Mouse (Mus musculus) spleen, postnatal 10 days (tissue): Measurements from ENCODE around the gene Arhgap19.
A peak's percentile ranks its signal among the peaks of the same experiment; 100 is the strongest.

Experiments
- DNase-seq, 2 experiments: peaks; one replicate each; pipeline ENCODE4 v3.0.0; 2021 to 2022; ENCODE audit warnings: low spot score in 2 of 2

The Arhgap19 gene

DNA sequence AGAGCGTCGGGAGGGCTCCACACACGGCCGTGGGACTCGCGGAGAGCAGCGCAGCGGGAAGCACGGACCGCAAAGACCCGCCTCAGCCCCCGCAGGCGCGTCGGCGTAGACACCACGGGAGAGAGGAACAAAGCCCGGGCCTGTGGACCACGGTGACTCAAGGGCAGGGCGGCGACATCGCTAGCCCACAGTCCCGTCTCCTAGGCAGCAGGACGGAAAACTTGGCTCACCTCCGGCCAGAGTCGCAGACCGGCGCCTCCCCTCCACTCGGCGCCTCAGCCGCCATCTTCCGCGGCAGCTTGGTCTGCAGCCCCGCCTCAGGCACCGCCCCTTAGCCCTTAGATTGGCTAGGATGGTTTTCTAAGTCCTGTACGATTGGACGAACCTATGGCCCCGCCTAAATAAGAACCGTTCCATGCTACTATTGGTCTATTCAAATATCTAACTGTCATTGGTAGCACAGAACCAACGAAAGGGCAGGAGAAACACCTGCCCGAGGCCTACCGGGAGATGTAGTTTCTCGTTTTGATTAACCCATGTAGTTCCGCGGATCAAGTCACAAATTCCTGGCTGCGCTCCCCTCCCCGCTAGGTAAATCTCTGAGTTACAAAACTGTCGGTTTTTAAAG lies at the start of gene Arhgap19:
TSS of gene Arhgap19 (minus strand) at position 306 of the 628 bp plus-strand sequence.
- peak; percentile 85 to 94 for DNase-seq

DNA sequence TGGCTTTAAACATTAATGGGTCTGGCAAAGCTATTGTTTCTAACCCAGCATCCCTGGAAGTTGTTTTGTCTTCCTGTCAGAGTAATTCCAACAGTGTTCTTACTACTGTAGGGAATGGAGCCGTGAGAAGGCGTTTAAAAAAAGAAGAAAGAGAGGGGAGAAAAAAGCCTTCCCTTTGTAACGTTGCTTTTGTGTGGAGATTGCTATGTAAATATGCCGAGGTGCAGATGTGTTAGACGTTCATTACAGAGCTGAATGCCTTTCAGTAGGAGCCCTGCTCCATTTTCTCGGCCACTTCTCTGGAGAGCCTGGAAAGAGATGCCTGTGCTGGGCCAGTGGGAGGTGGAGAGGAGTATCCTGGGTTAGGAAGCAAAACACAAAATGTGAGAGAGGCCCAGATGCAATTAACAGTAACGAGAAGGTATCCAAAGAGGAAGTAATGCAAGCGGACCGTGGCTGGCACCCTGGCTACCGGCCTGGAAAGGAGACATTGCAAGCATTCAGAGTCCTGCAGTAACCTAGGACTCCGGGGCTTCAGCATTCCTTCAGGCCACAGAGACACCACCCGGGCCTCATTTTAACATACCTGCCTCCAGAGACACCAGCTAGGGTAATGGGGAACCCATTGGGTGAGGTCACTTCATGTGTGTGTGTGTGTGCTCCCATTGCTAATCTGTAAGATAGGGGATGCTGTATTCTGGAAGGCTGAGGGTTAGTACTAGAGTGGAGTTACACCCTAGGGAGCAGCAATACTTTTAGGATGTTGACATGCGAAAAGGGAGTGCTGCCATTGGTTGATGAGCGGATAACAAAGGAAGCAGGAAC lies 49.1 kb upstream of the Arhgap19 start:
- DNase-seq = peak in 1 of 2 experiments; percentile 36

DNA sequence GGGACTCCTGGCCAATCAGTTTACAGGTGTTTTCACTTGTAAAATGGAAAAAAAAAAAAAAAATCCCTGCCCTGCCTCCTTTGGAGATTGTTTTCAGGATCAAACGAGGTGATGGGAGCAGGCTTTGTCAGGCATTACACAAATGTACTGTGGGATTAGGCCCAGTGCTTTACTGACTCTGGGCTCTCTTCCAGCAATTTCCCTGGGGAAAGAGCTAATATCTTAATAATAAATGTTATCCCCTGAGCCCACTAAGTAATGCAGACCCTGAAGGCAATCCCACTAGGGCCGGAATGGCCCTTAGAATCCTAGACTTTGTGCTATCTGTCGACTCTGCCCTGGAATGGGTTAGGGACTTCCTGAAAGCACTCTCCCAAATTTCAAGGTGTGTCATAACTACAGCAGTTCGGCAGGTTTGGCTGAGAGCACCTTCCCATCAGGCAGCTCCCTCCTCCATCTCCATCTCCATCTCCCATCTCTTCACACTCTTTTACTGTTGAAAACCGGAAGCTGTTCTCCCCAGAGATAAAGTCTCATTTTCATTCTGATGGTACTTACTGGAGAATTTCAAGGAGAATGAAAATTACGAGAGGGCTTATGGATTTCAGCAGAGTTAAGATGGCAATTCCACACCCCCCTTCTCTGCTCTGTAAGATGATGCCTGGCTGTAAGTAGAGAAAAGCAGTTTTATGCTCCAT lies 48.3 kb upstream of the Arhgap19 start:
- no peak for DNase-seq

GRCm38 (mm10) chr19:41847992-41848851 lies 46.4 kb upstream of the Arhgap19 start, which contains the start of gene Frat2:
Gene Frat2, minus strand, starts transcription at chr19:41848132.
- peak; percentile 87 to 90 for DNase-seq

- peak in 1 of 2 experiments; percentile 67 for DNase-seq
Measured at GRCm38 (mm10) chr19:41847614-41847991, 45.8 kb upstream of the Arhgap19 start.

GRCm38 (mm10) chr19:41847091-41847581 lies 45.3 kb upstream of the Arhgap19 start:
- DNase-seq = peak; percentile 60 to 64

DNA sequence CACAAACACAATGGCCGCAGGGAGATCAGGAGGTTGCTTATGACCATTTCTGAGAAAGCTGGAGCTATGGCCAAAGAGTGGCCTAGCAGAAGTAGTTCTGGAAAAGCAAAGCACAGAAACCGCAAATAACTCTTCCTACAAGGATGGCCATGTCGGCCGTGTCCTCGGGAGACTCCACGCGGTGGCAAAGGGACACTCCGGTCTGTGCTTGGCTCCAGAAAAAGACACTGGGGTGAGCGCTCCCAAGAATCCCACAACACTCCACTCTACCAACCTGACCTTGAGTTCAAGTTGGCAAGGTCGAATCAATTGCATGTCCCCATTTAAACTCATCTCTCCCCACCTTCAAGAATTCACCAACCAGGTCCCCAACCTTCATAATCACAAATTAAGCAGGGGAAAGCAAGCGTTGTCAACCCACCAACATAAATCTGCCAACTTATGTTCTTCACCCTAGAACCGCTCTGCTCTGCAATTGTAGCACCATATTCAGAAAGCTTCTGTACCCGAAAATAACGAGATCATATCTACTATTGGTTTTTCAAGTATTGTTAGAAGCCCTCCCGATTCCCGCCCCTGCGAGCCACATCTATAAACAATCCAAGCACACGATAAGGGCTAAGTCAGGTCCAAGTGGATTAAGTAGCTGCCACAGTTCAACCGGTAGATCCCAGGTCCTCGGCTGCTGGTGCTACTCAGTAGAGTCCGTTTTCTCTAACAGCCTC lies 44.7 kb upstream of the Arhgap19 start:
- peak; percentile 28 to 38 for DNase-seq

GRCm38 (mm10) chr19:41844345-41844744 lies 42.5 kb upstream of the Arhgap19 start:
- no peak for DNase-seq

DNA sequence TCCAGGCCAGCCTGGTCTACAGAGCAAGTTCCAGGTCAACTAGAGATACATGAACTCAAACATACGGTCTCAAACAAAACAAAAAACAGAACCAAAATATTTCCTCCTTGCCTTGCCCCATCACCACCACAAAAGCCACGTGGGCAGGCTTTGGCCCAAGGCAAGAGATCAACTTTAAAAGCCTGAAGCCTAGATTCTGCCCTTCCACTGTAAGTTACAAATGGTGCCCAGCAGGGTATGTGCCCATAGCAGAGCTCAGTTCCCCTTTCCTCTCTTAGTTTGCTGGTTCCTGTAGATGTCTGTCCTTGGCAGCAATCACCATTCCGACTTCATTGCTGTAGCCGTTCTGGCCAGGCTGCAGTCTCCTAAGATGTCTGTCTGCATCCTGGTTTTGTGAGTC lies 40.9 kb upstream of the Arhgap19 start:
- DNase-seq = no peak

DNA sequence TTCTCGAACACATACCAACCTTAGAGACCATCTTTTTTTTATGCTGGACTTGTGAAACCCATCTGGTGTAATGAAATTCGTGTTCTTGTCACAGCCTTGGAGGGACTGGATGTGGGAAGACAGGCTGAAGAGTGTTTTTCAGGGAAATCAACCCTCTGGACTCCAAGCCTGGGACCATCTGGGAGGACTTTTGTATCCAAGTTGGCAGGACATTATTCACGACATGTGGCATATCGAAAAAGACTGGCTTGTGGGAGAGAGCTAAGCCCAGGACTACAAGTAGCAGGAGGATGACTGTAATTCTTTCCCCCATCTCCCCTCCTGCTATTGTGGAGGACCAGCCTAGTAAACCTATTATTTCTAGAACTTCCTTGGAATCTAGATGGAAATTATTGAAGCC lies 40.3 kb upstream of the Arhgap19 start:
- DNase-seq = no peak

DNA sequence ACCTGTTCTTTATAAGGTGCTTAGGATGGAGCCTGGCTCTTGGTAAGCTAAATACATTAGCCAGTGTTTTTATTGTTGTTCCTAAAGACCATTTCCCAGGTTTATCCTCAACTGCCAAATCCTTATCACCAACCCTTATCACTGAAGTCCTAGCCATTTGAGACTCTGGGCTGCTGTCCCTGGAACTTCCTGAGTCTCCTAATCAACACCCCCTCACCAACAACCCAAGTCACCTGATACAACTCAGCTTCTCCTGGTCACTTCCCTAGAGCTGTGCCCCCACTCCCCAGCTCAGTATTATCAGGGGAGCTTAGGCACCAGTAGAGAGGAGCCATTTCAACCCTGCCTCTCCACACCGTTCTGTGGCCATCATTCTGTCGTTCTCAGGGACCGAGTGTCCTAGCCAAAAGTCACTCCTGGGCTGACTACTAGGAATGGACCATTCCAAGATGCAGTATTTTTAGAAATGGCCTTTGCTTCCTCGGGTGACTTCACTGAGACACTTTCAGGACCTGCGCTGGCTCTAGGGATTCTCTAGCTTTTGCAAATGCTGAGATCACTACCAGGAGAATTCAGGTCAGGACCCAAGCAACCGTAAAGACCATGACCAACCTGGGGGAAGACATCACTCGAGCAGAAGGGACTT lies 39.4 kb upstream of the Arhgap19 start:
- no peak for DNase-seq

GRCm38 (mm10) chr19:41839685-41840084 lies 37.8 kb upstream of the Arhgap19 start:
- no peak for DNase-seq

- DNase-seq = no peak
Measured at GRCm38 (mm10) chr19:41838808-41839207, 37.0 kb upstream of the Arhgap19 start.

- DNase-seq = peak in 1 of 2 experiments; percentile 56
Measured at GRCm38 (mm10) chr19:41837917-41838261, 36.0 kb upstream of the Arhgap19 start.

DNA sequence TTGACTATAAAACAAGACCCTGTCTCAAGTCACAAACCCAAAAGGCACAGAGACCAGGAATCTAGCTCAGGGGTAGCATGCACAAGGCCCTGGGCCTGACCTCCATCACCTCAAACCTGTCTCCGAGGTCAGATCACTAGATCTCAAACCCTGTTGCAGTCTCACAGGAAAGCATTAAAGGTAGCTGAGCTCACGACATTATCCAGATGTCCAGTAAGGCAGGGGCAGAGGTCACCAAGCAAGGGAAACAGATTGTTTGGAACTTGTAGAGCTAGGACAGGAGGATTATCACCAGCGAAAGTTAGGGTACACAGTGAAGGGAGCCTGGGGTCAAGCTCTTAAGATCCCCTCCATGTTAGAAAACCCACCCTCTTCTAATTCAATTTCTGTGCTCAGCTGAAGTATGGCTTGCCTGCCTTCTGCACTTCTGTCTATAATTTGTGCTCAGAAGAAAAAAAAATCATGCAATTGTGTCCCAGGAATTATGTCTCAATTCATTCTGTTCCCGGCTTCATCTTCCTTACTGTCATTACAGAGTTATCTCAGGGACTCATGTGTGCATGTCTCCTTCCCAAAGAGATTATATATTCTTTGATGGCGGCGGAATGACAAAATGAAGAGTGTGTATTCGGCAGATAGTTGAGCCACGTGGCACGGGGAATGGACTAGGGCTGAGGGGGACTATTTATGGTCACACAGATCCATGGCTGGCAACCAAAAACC lies 35.5 kb upstream of the Arhgap19 start:
- DNase-seq = peak in 1 of 2 experiments; percentile 53

GRCm38 (mm10) chr19:41836719-41837118 lies 34.9 kb upstream of the Arhgap19 start:
- DNase-seq = no peak

DNA sequence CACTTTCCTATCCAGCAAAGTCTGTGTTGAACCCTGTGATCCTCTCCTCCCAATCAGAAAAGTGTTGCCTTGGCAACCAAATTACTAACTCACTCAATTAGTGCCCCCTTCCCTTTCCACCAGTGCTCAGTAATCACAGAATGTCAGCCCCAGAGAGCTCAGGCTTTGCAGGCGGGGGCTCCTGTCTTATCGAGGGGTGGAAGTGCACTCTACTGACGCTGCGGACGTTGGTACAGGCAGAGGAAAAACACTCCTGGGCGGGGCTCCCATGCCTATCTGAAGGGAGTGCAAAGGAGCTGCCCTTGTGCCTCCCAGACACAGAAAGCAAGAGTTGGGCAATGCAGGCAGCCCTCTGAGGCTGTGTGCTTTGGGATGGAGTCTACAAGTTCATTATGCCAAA lies 34.0 kb upstream of the Arhgap19 start:
- DNase-seq = peak; percentile 62 to 80

GRCm38 (mm10) chr19:41835407-41835806 lies 33.6 kb upstream of the Arhgap19 start:
- DNase-seq = no peak

DNA sequence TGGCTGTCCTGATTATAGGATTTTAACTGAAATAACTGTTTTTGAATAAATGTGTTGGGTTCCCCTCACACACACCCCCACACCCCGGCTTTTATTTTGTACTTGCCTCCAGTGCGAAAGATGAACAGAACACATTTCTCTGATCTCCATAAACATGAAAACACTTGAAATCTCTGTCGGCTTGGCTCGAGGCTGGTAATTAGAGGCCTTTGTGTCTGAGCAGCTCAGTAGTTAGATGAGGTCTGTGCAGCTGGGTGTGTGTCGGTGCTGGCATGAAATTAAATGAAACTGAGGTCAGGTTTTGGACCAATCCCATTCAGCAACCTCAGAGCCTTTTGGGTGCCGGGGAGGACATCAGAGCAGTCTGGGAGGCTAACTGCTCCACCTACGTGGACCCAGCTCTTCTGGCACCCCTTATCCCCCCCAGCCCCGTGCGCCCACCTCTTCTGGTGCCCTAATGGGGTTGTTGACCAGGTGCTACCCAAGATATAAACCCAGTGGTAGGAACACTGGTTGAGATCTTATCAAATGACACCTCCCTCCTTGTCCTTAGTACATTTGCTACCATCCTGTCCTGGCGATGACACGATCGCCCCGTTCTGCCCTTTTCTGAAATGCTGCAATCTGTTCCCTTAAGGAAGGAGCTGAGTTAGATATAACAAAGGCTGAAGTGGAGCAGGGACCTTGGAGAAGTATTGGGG lies 30.8 kb upstream of the Arhgap19 start:
- DNase-seq = no peak
